Mouse (Mus musculus) lung, embryonic 16.5 days (tissue): ENCODE measurements around the gene Pde8b. TPM values are rescaled to one million over a fixed set of nuclear protein-coding genes. Genes with fewer than 3 reads are reported as not detected.
A peak's percentile ranks its signal among the peaks of the same experiment; 100 is the strongest.

Experiments used
- ATAC-seq: fragments of 200-750 bp; cut with Nextera tagmentation; 2 replicates; pipeline ENCODE4 v1.8.0; 2017; ENCODE audit warnings: low read depth, mild to moderate bottlenecking, moderate library complexity
- H3K27ac ChIP-seq: fragments of 300-500 bp; sonication (generic); 2 replicates; pipeline ENCODE4 v1.5.1; 2014; ENCODE audit warnings: mild to moderate bottlenecking, control low read depth, low read length
- H3K27me3 ChIP-seq: fragments of 300-500 bp; sonication (generic); 2 replicates; pipeline ENCODE4 v1.6.1; 2014; ENCODE audit warnings: low read depth, low read length, mixed read lengths; ENCODE audit not compliant: control insufficient read depth, insufficient read depth
- H3K36me3 ChIP-seq: fragments of 300-500 bp; sonication (generic); 2 replicates; pipeline ENCODE4 v1.6.1; 2014; ENCODE audit warnings: low read length; ENCODE audit not compliant: control insufficient read depth, insufficient read depth
- H3K4me1 ChIP-seq: fragments of 300-500 bp; sonication (generic); replicated peaks from 2 replicates; pipeline ENCODE4 v1.6.1; 2014; ENCODE audit warnings: low read length, mixed read lengths; ENCODE audit not compliant: control insufficient read depth, insufficient read depth
- H3K4me2 ChIP-seq: fragments of 300-500 bp; sonication (generic); 2 replicates; pipeline ENCODE4 v1.6.1; 2014; ENCODE audit warnings: low read depth, low read length, control low read depth
- H3K4me3 ChIP-seq: fragments of 300-500 bp; sonication (generic); 2 replicates; pipeline ENCODE4 v1.5.1; 2014; ENCODE audit warnings: mild to moderate bottlenecking, low read length, control low read depth
- H3K9ac ChIP-seq: fragments of 300-500 bp; sonication (generic); 2 replicates; pipeline ENCODE4 v1.6.1; 2014; ENCODE audit warnings: low read length, control low read depth
- H3K9me3 ChIP-seq: fragments of 300-500 bp; sonication (generic); 2 replicates; pipeline ENCODE4 v1.6.1; 2016; ENCODE audit warnings: low read length; ENCODE audit not compliant: control insufficient read depth
- WGBS: fragments of 180-500 bp; shearing (Covaris S2); extraction: QIAGEN DNeasy Blood & Tissue Kit; methylation state at CpG from one replicate; pipeline ENCODE4 v1.1.7; 2014; 5-methylcytosine and 5-hydroxymethylcytosine counted together
- polyA plus RNA-seq: library from polyadenylated mRNA; unstranded; fragments of >200 nt; fragmentation: Nextera tagmentation; extraction: Ambion mirVana; gene quantifications from 2 replicates; pipeline ENCODE4 v1.2.1, GENCODE M21; 2015

Pde8b gene
- polyA plus RNA-seq, 1 experiment from 2014 or later = 9.4 TPM

DNA sequence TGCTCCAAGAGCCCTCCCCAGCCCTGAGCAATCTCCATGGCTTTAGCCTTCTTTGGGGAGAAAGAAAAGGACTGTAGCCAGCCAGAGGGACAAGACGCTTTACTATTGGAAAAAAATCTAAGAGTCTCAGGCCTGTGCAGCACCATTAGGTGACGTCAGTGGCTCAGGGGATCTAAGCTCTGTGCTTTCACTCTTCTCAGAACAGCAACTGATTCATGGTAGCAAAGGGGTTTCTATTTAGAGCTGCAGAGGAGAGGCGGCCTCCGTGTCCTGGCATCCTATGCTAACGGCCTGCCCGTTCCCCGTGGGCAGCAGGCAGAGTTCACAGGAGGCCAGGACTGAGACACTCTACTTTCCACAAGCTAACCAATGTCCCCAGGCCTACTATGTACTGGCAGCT is 169.1 kb downstream of the Pde8b start:
- Histone ChIP-seq H3K27me3 (no peaks in the 10 kb centered on the region), H3K4me1 (no peaks in the 10 kb centered on the region), H3K27ac (no peak overlapping the region), H3K4me3 (no peak overlapping the region), H3K9ac (no peak overlapping the region), H3K4me2 (no peak overlapping the region), H3K36me3 (no peaks in the 10 kb centered on the region), H3K9me3 (no peaks in the 10 kb centered on the region)
- ATAC-seq = no peak
- 84% methylated on average over 7 of the region's 7 CpGs for WGBS

- 72% methylated on average over 6 of the region's 6 CpGs for WGBS
- no peak for ATAC-seq
These were observed 171.6 kb downstream of the Pde8b start for GRCm38 (mm10) chr13:95078492-95078891.

DNA sequence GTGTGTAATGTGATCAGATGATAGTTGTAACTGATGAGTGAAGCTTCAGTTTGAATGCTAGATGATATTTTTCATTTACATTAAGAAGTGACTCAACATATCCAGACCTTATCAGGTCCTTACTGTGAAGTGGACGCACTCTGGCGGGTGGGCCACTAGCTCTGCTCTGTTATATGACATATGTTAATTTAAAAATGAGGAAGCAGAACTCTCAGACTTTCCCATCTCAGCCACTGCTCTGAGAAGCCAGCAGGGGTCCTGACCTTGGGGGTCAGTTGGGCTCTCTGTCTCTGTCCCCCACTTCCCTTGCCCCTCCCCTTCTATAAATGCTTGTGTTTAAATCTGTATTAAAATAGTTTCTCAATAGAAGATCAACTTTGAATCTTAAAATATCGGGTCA is 172.4 kb downstream of the Pde8b start:
- Histone ChIP-seq H3K36me3 (no peaks in the 10 kb centered on the region), H3K4me2 (no peak overlapping the region), H3K27ac (no peak overlapping the region), H3K4me1 (no peaks in the 10 kb centered on the region), H3K9me3 (no peaks in the 10 kb centered on the region), H3K9ac (no peak overlapping the region), H3K4me3 (no peak overlapping the region), H3K27me3 (no peaks in the 10 kb centered on the region)
- 63% methylated on average over 3 of the region's 3 CpGs for WGBS
- ATAC-seq = no peak

More at GRCm38 (mm10) chr13:95078492-95078891, 171.6 kb downstream of the Pde8b start:
- Histone ChIP-seq H3K36me3 (no peaks in the 10 kb centered on the region), H3K9me3 (no peaks in the 10 kb centered on the region), H3K4me1 (no peaks in the 10 kb centered on the region), H3K27ac (no peak overlapping the region), H3K9ac (no peak overlapping the region), H3K27me3 (no peaks in the 10 kb centered on the region), H3K4me2 (no peak overlapping the region), H3K4me3 (no peak overlapping the region)

DNA sequence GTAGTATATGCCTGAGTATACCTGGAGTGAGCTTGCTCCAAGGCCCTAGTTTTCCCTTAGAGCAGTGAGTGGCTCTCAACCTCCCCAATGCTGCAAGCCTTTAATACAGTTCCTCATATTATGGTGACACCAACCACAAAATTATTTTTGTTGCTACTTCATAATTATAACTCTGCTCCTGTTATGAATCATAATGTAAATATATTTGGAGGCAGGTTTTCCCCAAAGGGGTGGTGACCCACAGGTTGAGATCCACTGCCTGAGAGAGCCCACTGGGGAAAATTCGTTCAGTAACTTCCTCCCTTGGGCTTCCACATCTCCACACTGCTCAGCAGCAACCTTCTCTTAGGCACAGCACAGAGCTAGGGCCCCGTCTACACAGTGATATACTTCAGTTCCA is 174.0 kb downstream of the Pde8b start:
- Histone ChIP-seq H3K9ac (no peak overlapping the region), H3K4me2 (no peak overlapping the region), H3K4me3 (no peak overlapping the region), H3K27ac (no peak overlapping the region), H3K36me3 (no peaks in the 10 kb centered on the region), H3K4me1 (no peaks in the 10 kb centered on the region), H3K9me3 (no peaks in the 10 kb centered on the region), H3K27me3 (no peaks in the 10 kb centered on the region)
- WGBS = 56% methylated on average over 2 of the region's 2 CpGs
- ATAC-seq = no peak

GRCm38 (mm10) chr13:95073445-95074172 is 176.5 kb downstream of the Pde8b start:
- 53% methylated on average over 8 of the region's 8 CpGs for WGBS
- no peak overlapping the region for H3K9ac ChIP-seq
- no peak overlapping the region for H3K4me2 ChIP-seq
- no peak for ATAC-seq
- no peaks in the 10 kb centered on the region for H3K27me3 ChIP-seq
- no peak overlapping the region for H3K27ac ChIP-seq
- no peaks in the 10 kb centered on the region for H3K4me1 ChIP-seq
- no peak overlapping the region for H3K4me3 ChIP-seq
- H3K36me3 ChIP-seq = no peaks in the 10 kb centered on the region
- no peaks in the 10 kb centered on the region for H3K9me3 ChIP-seq

DNA sequence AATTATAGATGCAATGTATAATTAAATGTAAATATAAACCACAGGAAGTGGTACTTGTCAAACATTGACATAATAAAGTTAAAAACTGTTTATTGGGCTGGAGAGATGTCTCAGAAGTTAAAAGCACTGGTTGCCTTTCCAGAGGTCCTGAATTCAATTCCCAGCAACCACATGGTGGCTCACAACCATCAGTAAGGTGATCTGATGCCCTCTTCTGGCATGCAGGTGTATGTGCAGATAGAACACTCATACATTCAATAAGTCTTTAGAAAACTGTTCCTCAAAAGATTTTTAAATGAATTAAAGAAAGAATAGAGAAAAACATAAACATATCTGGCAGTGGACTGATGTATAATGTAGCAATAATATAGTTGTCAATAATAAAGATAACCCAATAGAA is 179.9 kb downstream of the Pde8b start:
- Histone ChIP-seq H3K4me2 (no peak overlapping the region), H3K36me3 (no peaks in the 10 kb centered on the region), H3K27me3 (no peaks in the 10 kb centered on the region), H3K9ac (no peak overlapping the region), H3K9me3 (no peaks in the 10 kb centered on the region), H3K4me1 (no peaks in the 10 kb centered on the region), H3K4me3 (no peak overlapping the region), H3K27ac (no peak overlapping the region)
- ATAC-seq = no peak

DNA sequence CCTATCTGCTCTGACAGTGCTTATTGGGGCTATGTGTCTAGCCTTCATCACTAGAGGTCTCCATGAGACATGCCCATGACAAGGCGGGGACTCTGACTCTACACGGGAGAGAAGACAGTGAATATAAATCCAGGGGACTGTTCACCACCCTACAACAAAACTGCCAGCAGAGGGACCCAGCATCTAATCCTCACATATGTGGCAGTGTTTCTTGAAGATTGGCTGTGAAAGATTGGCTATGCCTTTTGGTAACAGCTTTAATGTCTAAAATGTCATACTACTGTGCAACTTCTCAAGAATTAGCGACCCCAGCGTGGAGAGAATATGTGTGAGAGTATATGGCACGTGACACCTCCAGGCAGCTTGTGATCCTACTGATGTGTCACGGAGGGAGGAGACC is 182.3 kb downstream of the Pde8b start:
- no peak overlapping the region for H3K4me3 ChIP-seq
- no peak overlapping the region for H3K9ac ChIP-seq
- no peaks in the 10 kb centered on the region for H3K4me1 ChIP-seq
- no peaks in the 10 kb centered on the region for H3K9me3 ChIP-seq
- ATAC-seq = 0 out of 2 replicates have a peak, but pooled peaks have one; percentile 36
- WGBS = 51% methylated on average over 6 of the region's 6 CpGs
- H3K27me3 ChIP-seq = no peaks in the 10 kb centered on the region
- no peaks in the 10 kb centered on the region for H3K36me3 ChIP-seq
- no peak overlapping the region for H3K27ac ChIP-seq
- no peak overlapping the region for H3K4me2 ChIP-seq

GRCm38 (mm10) chr13:95063390-95064017 is 186.6 kb downstream of the Pde8b start:
- no peaks in the 10 kb centered on the region for H3K27me3 ChIP-seq
- no peak overlapping the region for H3K27ac ChIP-seq
- no peak overlapping the region for H3K4me2 ChIP-seq
- no peaks in the 10 kb centered on the region for H3K36me3 ChIP-seq
- WGBS = 47% methylated on average over 4 of the region's 4 CpGs
- no peaks in the 10 kb centered on the region for H3K4me1 ChIP-seq
- no peak for ATAC-seq
- no peak overlapping the region for H3K9ac ChIP-seq
- no peaks in the 10 kb centered on the region for H3K9me3 ChIP-seq
- H3K4me3 ChIP-seq = no peak overlapping the region

- H3K27me3 ChIP-seq = no peaks in the 10 kb centered on the region
- H3K4me2 ChIP-seq = no peak overlapping the region
- no peak for ATAC-seq
- 70% methylated on average over 4 of the region's 4 CpGs for WGBS
- no peak overlapping the region for H3K4me3 ChIP-seq
- no peaks in the 10 kb centered on the region for H3K36me3 ChIP-seq
- H3K9me3 ChIP-seq = no peaks in the 10 kb centered on the region
- H3K9ac ChIP-seq = no peak overlapping the region
- H3K27ac ChIP-seq = no peak overlapping the region
- peaks cover 4% of the 10 kb centered on the region; the same call in 1 of the 2 replicates for H3K4me1 ChIP-seq
These were observed 191.3 kb downstream of the Pde8b start for GRCm38 (mm10) chr13:95058885-95059284.
